Mouse (Mus musculus): ENCODE results near the gene Kcnab3. TPM values are rescaled to one million over a fixed set of nuclear protein-coding genes. Genes with fewer than 3 reads are reported as not detected.

The Kcnab3 gene
- polyA plus RNA-seq, 1 experiment from 2014 or later = 1.7 TPM

- ATAC-seq (ENCODE audit: insufficient number of reproducible peaks, insufficient read depth, low FRiP score, low read depth) = no peak
Measured at GRCm38 (mm10) chr11:69324749-69325148, 1.3 kb upstream of the Kcnab3 start.

GRCm38 (mm10) chr11:69326408-69327156 lies 524 bp downstream of the Kcnab3 start:
- peak overlapping the region; percentile 28; the same call in 1 of the 2 replicates for H3K9ac ChIP-seq (replicated peaks; ENCODE audit: low read depth, low read length)
- no peaks in the 10 kb centered on the region for H3K9me3 ChIP-seq (ENCODE audit: control insufficient read depth, low read depth, low read length)
- H3K27me3 ChIP-seq (ENCODE audit: control insufficient read depth, insufficient read depth, low read length) = peaks cover 3% of the 10 kb centered on the region; the same call in 1 of the 2 replicates
- H3K4me3 ChIP-seq (ENCODE audit: low read depth, low read length) = peak overlapping the region; percentile 54
- 2% methylated on average over 45 of the region's 45 CpGs for WGBS
- H3K36me3 ChIP-seq (ENCODE audit: control insufficient read depth, insufficient read depth, low read length) = no peaks in the 10 kb centered on the region
- no peak overlapping the region for H3K27ac ChIP-seq (ENCODE audit: low read length)
- H3K4me1 ChIP-seq (ENCODE audit: control insufficient read depth, insufficient read depth, low read length) = peaks cover 28% of the 10 kb centered on the region
- no peak for ATAC-seq (ENCODE audit: insufficient number of reproducible peaks, insufficient read depth, low FRiP score, low read depth)
- H3K4me2 ChIP-seq (replicated peaks; ENCODE audit: low read depth, low read length) = peak overlapping the region; percentile 97

More at GRCm38 (mm10) chr11:69324749-69325148, 1.3 kb upstream of the Kcnab3 start:
- peak overlapping the region; percentile 67; the same call in 1 of the 2 replicates for H3K4me3 ChIP-seq (ENCODE audit: low read depth, low read length)
- peak overlapping the region; percentile 88; the same call in 1 of the 2 replicates for H3K4me2 ChIP-seq (replicated peaks; ENCODE audit: low read depth, low read length)
- 78% methylated on average over 6 of the region's 6 CpGs for WGBS
- H3K9me3 ChIP-seq (ENCODE audit: control insufficient read depth, low read depth, low read length) = no peaks in the 10 kb centered on the region
- H3K36me3 ChIP-seq (ENCODE audit: control insufficient read depth, insufficient read depth, low read length) = peaks cover 2% of the 10 kb centered on the region; the same call in 1 of the 2 replicates
- peaks cover 23% of the 10 kb centered on the region for H3K4me1 ChIP-seq (ENCODE audit: control insufficient read depth, insufficient read depth, low read length)
- H3K27me3 ChIP-seq (ENCODE audit: control insufficient read depth, insufficient read depth, low read length) = peaks cover 3% of the 10 kb centered on the region; the same call in 1 of the 2 replicates
- no peak overlapping the region for H3K9ac ChIP-seq (replicated peaks; ENCODE audit: low read depth, low read length)
- no peak overlapping the region for H3K27ac ChIP-seq (ENCODE audit: low read length)

- no peaks in the 10 kb centered on the region for H3K36me3 ChIP-seq (ENCODE audit: control insufficient read depth, insufficient read depth, low read length)
- peaks cover 27% of the 10 kb centered on the region for H3K4me1 ChIP-seq (ENCODE audit: control insufficient read depth, insufficient read depth, low read length)
- peaks cover 3% of the 10 kb centered on the region; the same call in 1 of the 2 replicates for H3K27me3 ChIP-seq (ENCODE audit: control insufficient read depth, insufficient read depth, low read length)
- no peak overlapping the region for H3K27ac ChIP-seq (ENCODE audit: low read length)
- no peak overlapping the region for H3K9ac ChIP-seq (replicated peaks; ENCODE audit: low read depth, low read length)
- ATAC-seq (ENCODE audit: insufficient number of reproducible peaks, insufficient read depth, low FRiP score, low read depth) = no peak
- H3K4me3 ChIP-seq (ENCODE audit: low read depth, low read length) = peak overlapping the region; percentile 54; the same call in 1 of the 2 replicates
- peak overlapping the region; percentile 97; the same call in 1 of the 2 replicates for H3K4me2 ChIP-seq (replicated peaks; ENCODE audit: low read depth, low read length)
- H3K9me3 ChIP-seq (ENCODE audit: control insufficient read depth, low read depth, low read length) = no peaks in the 10 kb centered on the region
- 15% methylated on average over 9 of the region's 9 CpGs for WGBS
Measured at GRCm38 (mm10) chr11:69327157-69327442, 1.0 kb downstream of the Kcnab3 start.

- peaks cover 26% of the 10 kb centered on the region for H3K4me1 ChIP-seq (ENCODE audit: control insufficient read depth, insufficient read depth, low read length)
- no peak for ATAC-seq (ENCODE audit: insufficient number of reproducible peaks, insufficient read depth, low FRiP score, low read depth)
- H3K4me2 ChIP-seq (replicated peaks; ENCODE audit: low read depth, low read length) = no peak overlapping the region
- no peaks in the 10 kb centered on the region for H3K9me3 ChIP-seq (ENCODE audit: control insufficient read depth, low read depth, low read length)
- no peaks in the 10 kb centered on the region for H3K36me3 ChIP-seq (ENCODE audit: control insufficient read depth, insufficient read depth, low read length)
- WGBS = 47% methylated on average over 6 of the region's 6 CpGs
- H3K27ac ChIP-seq (ENCODE audit: low read length) = no peak overlapping the region
- H3K27me3 ChIP-seq (ENCODE audit: control insufficient read depth, insufficient read depth, low read length) = peaks cover 3% of the 10 kb centered on the region; the same call in 1 of the 2 replicates
- H3K4me3 ChIP-seq (ENCODE audit: low read depth, low read length) = no peak overlapping the region
- no peak overlapping the region for H3K9ac ChIP-seq (replicated peaks; ENCODE audit: low read depth, low read length)
Measured at GRCm38 (mm10) chr11:69327648-69328047, 1.6 kb downstream of the Kcnab3 start.

- no peak overlapping the region for H3K27ac ChIP-seq (ENCODE audit: low read length)
- no peak overlapping the region for H3K9ac ChIP-seq (replicated peaks; ENCODE audit: low read depth, low read length)
- peaks cover 24% of the 10 kb centered on the region for H3K4me1 ChIP-seq (ENCODE audit: control insufficient read depth, insufficient read depth, low read length)
- ATAC-seq (ENCODE audit: insufficient number of reproducible peaks, insufficient read depth, low FRiP score, low read depth) = no peak
- no peak overlapping the region for H3K4me3 ChIP-seq (ENCODE audit: low read depth, low read length)
- peaks cover 3% of the 10 kb centered on the region; the same call in 1 of the 2 replicates for H3K27me3 ChIP-seq (ENCODE audit: control insufficient read depth, insufficient read depth, low read length)
- H3K36me3 ChIP-seq (ENCODE audit: control insufficient read depth, insufficient read depth, low read length) = no peaks in the 10 kb centered on the region
- H3K9me3 ChIP-seq (ENCODE audit: control insufficient read depth, low read depth, low read length) = no peaks in the 10 kb centered on the region
- H3K4me2 ChIP-seq (replicated peaks; ENCODE audit: low read depth, low read length) = no peak overlapping the region
- 89% methylated on average over 6 of the region's 6 CpGs for WGBS
Measured at GRCm38 (mm10) chr11:69328517-69328916, 2.5 kb downstream of the Kcnab3 start.

- Histone ChIP-seq H3K27me3 (ENCODE audit: control insufficient read depth, insufficient read depth, low read length) (peaks cover 3% of the 10 kb centered on the region; the same call in 1 of the 2 replicates), H3K36me3 (ENCODE audit: control insufficient read depth, insufficient read depth, low read length) (no peaks in the 10 kb centered on the region), H3K27ac (ENCODE audit: low read length) (no peak overlapping the region), H3K9ac (replicated peaks; ENCODE audit: low read depth, low read length) (no peak overlapping the region), H3K4me2 (replicated peaks; ENCODE audit: low read depth, low read length) (no peak overlapping the region), H3K4me1 (ENCODE audit: control insufficient read depth, insufficient read depth, low read length) (peaks cover 23% of the 10 kb centered on the region), H3K9me3 (ENCODE audit: control insufficient read depth, low read depth, low read length) (no peaks in the 10 kb centered on the region), H3K4me3 (ENCODE audit: low read depth, low read length) (no peak overlapping the region)
- no peak for ATAC-seq (ENCODE audit: insufficient number of reproducible peaks, insufficient read depth, low FRiP score, low read depth)
- 78% methylated on average over 6 of the region's 6 CpGs for WGBS
Measured at GRCm38 (mm10) chr11:69331152-69331551, 5.1 kb downstream of the Kcnab3 start.

GRCm38 (mm10) chr11:69331929-69332405 lies 5.9 kb downstream of the Kcnab3 start:
- WGBS = 2% methylated on average over 24 of the region's 24 CpGs
- Histone ChIP-seq H3K4me2 (replicated peaks; ENCODE audit: low read depth, low read length) (peak overlapping the region; percentile 41), H3K9ac (replicated peaks; ENCODE audit: low read depth, low read length) (peak overlapping the region; percentile 39), H3K36me3 (ENCODE audit: control insufficient read depth, insufficient read depth, low read length) (no peaks in the 10 kb centered on the region), H3K9me3 (ENCODE audit: control insufficient read depth, low read depth, low read length) (no peaks in the 10 kb centered on the region), H3K4me1 (ENCODE audit: control insufficient read depth, insufficient read depth, low read length) (peaks cover 20% of the 10 kb centered on the region), H3K27me3 (ENCODE audit: control insufficient read depth, insufficient read depth, low read length) (no peaks in the 10 kb centered on the region), H3K4me3 (ENCODE audit: low read depth, low read length) (peak overlapping the region; percentile 36), H3K27ac (ENCODE audit: low read length) (peak overlapping the region; percentile 1; the same call in 1 of the 2 replicates)
- ATAC-seq (ENCODE audit: insufficient number of reproducible peaks, insufficient read depth, low FRiP score, low read depth) = peak; percentile 56; the same call in 1 of the 2 replicates

GRCm38 (mm10) chr11:69332713-69333253 lies 6.7 kb downstream of the Kcnab3 start:
- Histone ChIP-seq H3K27ac (ENCODE audit: low read length) (peak overlapping the region; percentile 1; the same call in 1 of the 2 replicates), H3K4me1 (ENCODE audit: control insufficient read depth, insufficient read depth, low read length) (peaks cover 20% of the 10 kb centered on the region), H3K4me2 (replicated peaks; ENCODE audit: low read depth, low read length) (peak overlapping the region; percentile 41), H3K27me3 (ENCODE audit: control insufficient read depth, insufficient read depth, low read length) (no peaks in the 10 kb centered on the region), H3K9me3 (ENCODE audit: control insufficient read depth, low read depth, low read length) (no peaks in the 10 kb centered on the region), H3K36me3 (ENCODE audit: control insufficient read depth, insufficient read depth, low read length) (no peaks in the 10 kb centered on the region), H3K9ac (replicated peaks; ENCODE audit: low read depth, low read length) (no peak overlapping the region), H3K4me3 (ENCODE audit: low read depth, low read length) (no peak overlapping the region)
- WGBS = 27% methylated on average over 8 of the region's 8 CpGs
- no peak for ATAC-seq (ENCODE audit: insufficient number of reproducible peaks, insufficient read depth, low FRiP score, low read depth)

All from stomach, embryonic 14.5 days (tissue).